Mouse (Mus musculus): Measurements from ENCODE around the gene H2afy2. TPM values are rescaled to one million over a fixed set of nuclear protein-coding genes. Genes with fewer than 3 reads are reported as not detected.

Gene H2afy2
- polyA plus RNA-seq, 1 experiment from 2014 or later = 325 TPM

Other genes starting within 250 kb of the H2afy2 start
- gene Npffr1, start 188.7 kb downstream of the H2afy2 start, polyA plus RNA-seq (2016; fragmentation: Nextera tagmentation; extraction: Ambion mirVana) = 0.09 and 0.19 TPM in 2 replicates
- gene Ppa1, start 135.6 kb downstream of the H2afy2 start, polyA plus RNA-seq (2016; fragmentation: Nextera tagmentation; extraction: Ambion mirVana) = 293 and 337 TPM in 2 replicates
- 217 and 229 TPM in 2 replicates for gene Sar1a, start 103.8 kb downstream of the H2afy2 start, polyA plus RNA-seq (2016; fragmentation: Nextera tagmentation; extraction: Ambion mirVana)
- 28.3 and 35.7 TPM in 2 replicates for gene Tysnd1, start 88.6 kb downstream of the H2afy2 start, polyA plus RNA-seq (2016; fragmentation: Nextera tagmentation; extraction: Ambion mirVana)
- gene Aifm2, start 68.9 kb downstream of the H2afy2 start, polyA plus RNA-seq (2016; fragmentation: Nextera tagmentation; extraction: Ambion mirVana) = 5.1 and 8.2 TPM in 2 replicates
- gene Col13a1, start 195.0 kb upstream of the H2afy2 start, polyA plus RNA-seq (2016; fragmentation: Nextera tagmentation; extraction: Ambion mirVana) = 1.9 and 2.5 TPM in 2 replicates